ENCODE assay signal across 29 mouse cellular contexts in the genomic region with DNA sequence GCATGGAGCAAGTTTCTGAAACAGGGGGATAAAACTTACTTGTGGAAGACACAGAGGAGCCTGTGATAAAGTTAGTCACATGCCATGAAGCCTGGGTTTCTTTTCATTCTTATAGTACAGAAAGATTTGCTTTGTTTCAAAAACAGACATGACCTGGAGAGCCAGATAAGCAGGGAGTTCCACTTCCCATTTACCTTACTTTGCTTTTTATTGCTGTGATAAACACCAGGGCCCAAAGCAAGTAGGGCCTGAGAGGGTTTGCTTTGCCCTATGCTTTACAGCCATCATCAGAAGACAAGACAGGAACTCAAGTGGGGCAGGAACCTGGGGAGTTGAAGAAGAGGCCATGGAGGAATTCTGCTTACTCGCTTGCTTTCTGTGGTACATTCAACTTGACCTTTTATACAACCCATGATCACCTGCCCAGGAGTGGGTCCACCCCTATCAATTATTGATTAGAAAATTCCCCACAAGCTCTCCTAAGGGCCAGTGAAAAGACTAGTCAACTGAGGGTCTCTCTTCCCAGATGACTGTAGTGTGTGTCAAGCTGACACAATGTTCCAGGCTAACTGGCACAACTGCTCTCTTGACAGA. TPM values are rescaled to one million over a fixed set of nuclear protein-coding genes. Genes with fewer than 3 reads are reported as not detected.
DNase-seq lines count a peak whose midpoint lies in the region; ATAC-seq lines count a peak whose summit lies in the region.
"Had no signal": no experiment of that assay in that cellular context is flagged by ENCODE, and none has a peak within 500 bp of the region (broad histone marks: within the 10 kb centered on the region; RNA-seq: fewer than 3 reads in every experiment).

No protein-coding gene starts in this region.

- H3K9ac ChIP-seq in kidney, embryonic 14.5 days (ENCODE audit: low read depth, low read length) = no peak overlapping the region
- H3K9ac ChIP-seq: forebrain, embryonic 15.5 days; heart, embryonic 13.5 days; hindbrain, embryonic 13.5 days; neural tube, embryonic 13.5 days; stomach, embryonic 15.5 days had no signal

- H3K27ac ChIP-seq in kidney, embryonic 14.5 days (ENCODE audit: low read depth, low read length) = peak overlapping the region; percentile 51; the same call in 1 of the 2 replicates
- H3K27ac ChIP-seq: forebrain, embryonic 15.5 days; heart, adult 2 months; heart, embryonic 13.5 days; hindbrain, embryonic 13.5 days; neural tube, embryonic 13.5 days; stomach, embryonic 15.5 days had no signal

- ATAC-seq in kidney, embryonic 14.5 days (ENCODE audit: low FRiP score, low TSS enrichment) = no peak
- ATAC-seq: forebrain, embryonic 15.5 days; inflammation-experienced regulatory T-cells, adult 6 months; midbrain, embryonic 16.5 days had no signal

- DNase-seq in adrenal gland, adult (ENCODE audit: inconsistent age in 2 of 2, low spot score in 1 of 2) = peak; percentile 1 to 12
- no peak for DNase-seq in adrenal gland, adult 8-10 months
- DNase-seq in kidney, adult 8-10 months = peak; percentile 45 to 49
- no peak for DNase-seq in kidney, postnatal 25 days
- DNase-seq in yolk sac, embryonic 10.5 days (ENCODE audit: low spot score) = peak; percentile 17
- DNase-seq in gastrocnemius, postnatal 4 days (ENCODE audit: low spot score in 2 of 2) = no peak
- no peak for DNase-seq in layer of hippocampus, adult 11-12 months (ENCODE audit: low spot score)
- DNase-seq: adrenal gland, postnatal 25 days; cerebellum, adult 8-10 months; gastrocnemius, postnatal 14 days; heart, adult 2 months; heart, postnatal 14 days; layer of hippocampus, adult 9-11 months; left cerebral cortex, postnatal 4 days; lung, postnatal 10 days; right cerebral cortex, postnatal 4 days; thymus, adult 2 months; thymus, postnatal 4 days had no signal

- no peak overlapping the region for H3K4me2 ChIP-seq in kidney, embryonic 14.5 days (replicated peaks; ENCODE audit: low read depth, low read length)
- H3K4me2 ChIP-seq: forebrain, embryonic 15.5 days; heart, embryonic 13.5 days; hindbrain, embryonic 13.5 days; neural tube, embryonic 13.5 days; stomach, embryonic 15.5 days had no signal

- H3K27me3 ChIP-seq in kidney, embryonic 14.5 days (ENCODE audit: control insufficient read depth, insufficient read depth, low read length) = no peaks in the 10 kb centered on the region
- H3K27me3 ChIP-seq: heart, embryonic 13.5 days; stomach, embryonic 15.5 days had no signal

- no peaks in the 10 kb centered on the region; the same call in 1 of the 2 replicates for H3K4me1 ChIP-seq in kidney, embryonic 14.5 days (ENCODE audit: control insufficient read depth, insufficient read depth, low read length)
- H3K4me1 ChIP-seq: stomach, embryonic 15.5 days had no signal

- no peak overlapping the region for H3K4me3 ChIP-seq in kidney, embryonic 14.5 days (ENCODE audit: low read length)
- H3K4me3 ChIP-seq: forebrain, embryonic 15.5 days; heart, adult 2 months; heart, embryonic 13.5 days; hindbrain, embryonic 13.5 days; midbrain, embryonic 10.5 days; myocyte; neural tube, embryonic 13.5 days; stomach, embryonic 15.5 days had no signal

- WGBS in kidney, embryonic 14.5 days = 68% methylated on average over 1 of the region's 1 CpGs

- no peaks in the 10 kb centered on the region for H3K9me3 ChIP-seq in kidney, embryonic 14.5 days (ENCODE audit: control insufficient read depth, low read length)
- H3K9me3 ChIP-seq: forebrain, embryonic 15.5 days; heart, embryonic 13.5 days; hindbrain, embryonic 13.5 days; midbrain, embryonic 10.5 days; neural tube, embryonic 13.5 days; stomach, embryonic 15.5 days had no signal

- H3K36me3 ChIP-seq in kidney, embryonic 14.5 days (ENCODE audit: control insufficient read depth, insufficient read depth, low read length) = no peaks in the 10 kb centered on the region
- H3K36me3 ChIP-seq: forebrain, embryonic 15.5 days; heart, embryonic 13.5 days; hindbrain, embryonic 13.5 days; midbrain, embryonic 10.5 days; neural tube, embryonic 13.5 days; stomach, embryonic 15.5 days had no signal

RNA-seq across cellular contexts. Expression of gene Aoc1, which starts 7.4 kb away (rescaled TPM):
- not detected for total RNA-seq in adrenal gland, adult 8-10 months (2022)
- polyA plus RNA-seq in kidney, embryonic 14.5 days (2014; fragmentation: Nextera tagmentation; extraction: Ambion mirVana) = 0.99 and 1.4 TPM in 2 replicates
- total RNA-seq in gastrocnemius, postnatal 4 days (2021) = not detected
- total RNA-seq: adrenal gland, postnatal 25 days; gastrocnemius, postnatal 14 days; heart, adult 2 months; heart, postnatal 14 days; left cerebral cortex, adult 18-20 months; left cerebral cortex, postnatal 4 days had no signal
- polyA plus RNA-seq: forebrain, embryonic 15.5 days; heart, embryonic 13.5 days; hindbrain, embryonic 13.5 days; inflammation-experienced regulatory T-cells, adult 6 months; midbrain, embryonic 10.5 days; midbrain, embryonic 16.5 days; myocyte; neural tube, embryonic 13.5 days had no signal

RNA-seq across cellular contexts. Expression of gene Tmem176b, which starts 24.0 kb away (rescaled TPM):
- total RNA-seq in adrenal gland, adult 8-10 months (2022) = 100 to 1,000 TPM; 722 to 872 (median 775) TPM
- 308 and 313 TPM in 2 replicates for polyA plus RNA-seq in kidney, embryonic 14.5 days (2014; fragmentation: Nextera tagmentation; extraction: Ambion mirVana)
- 10 to 100 TPM; 62.0 to 78.8 TPM for total RNA-seq in gastrocnemius, postnatal 4 days (2021)

RNA-seq across cellular contexts. Expression of gene Tmem176a, which starts 24.5 kb away (rescaled TPM):
- total RNA-seq in adrenal gland, adult 8-10 months (2022) = 100 to 1,000 TPM; 404 to 478 (median 432) TPM
- polyA plus RNA-seq in kidney, embryonic 14.5 days (2014; fragmentation: Nextera tagmentation; extraction: Ambion mirVana) = 123 and 135 TPM in 2 replicates
- total RNA-seq in gastrocnemius, postnatal 4 days (2021) = 10 to 100 TPM; 18.9 to 30.2 TPM

Comparison
In these comparisons a context has a peak if more than half of its experiments do, and no peak if none do; other contexts are left out.
1. DNase-seq: peak in adrenal gland, adult (2 of 2), kidney, adult 8-10 months (2 of 2) and yolk sac, embryonic 10.5 days (single experiment); none in adrenal gland, adult 8-10 months (single experiment), kidney, postnatal 25 days (0 of 2), gastrocnemius, postnatal 4 days (0 of 2) and layer of hippocampus, adult 11-12 months (single experiment).
2. RNA of gene Tmem176b, which starts 24.0 kb away (total RNA-seq): 722 to 872 TPM in adrenal gland, adult 8-10 months; 62.0 to 78.8 TPM in gastrocnemius, postnatal 4 days; every median in the first group is over 4 times any median in the second.
3. RNA of gene Tmem176a, which starts 24.5 kb away (total RNA-seq): 404 to 478 TPM in adrenal gland, adult 8-10 months; 18.9 to 30.2 TPM in gastrocnemius, postnatal 4 days; every median in the first group is over 10 times any median in the second.